Mouse (Mus musculus): ENCODE measurements at regions not wholly inside any gene's neighbourhood (a gene's known extent, or its start where the extent isn't known, plus 50 kb on each side); places are given as distances from the start of the nearest gene placed in this dataset.

- no peak for ATAC-seq
Measured at GRCm38 (mm10) chr6:66012675-66013074, 60.3 kb downstream of the 4930544G11Rik start.

- no peak for ATAC-seq
Measured at GRCm38 (mm10) chr6:66023531-66023930, 71.1 kb downstream of the 4930544G11Rik start.

- no peak for ATAC-seq
Measured at GRCm38 (mm10) chr6:66036789-66037188, 84.4 kb downstream of the 4930544G11Rik start.

- no peak for ATAC-seq
Measured at GRCm38 (mm10) chr6:66051852-66052251, 99.4 kb downstream of the 4930544G11Rik start.

GRCm38 (mm10) chr6:66052386-66052785 is 100.0 kb downstream of the 4930544G11Rik start:
- no peak for ATAC-seq

- no peak for ATAC-seq
Measured at GRCm38 (mm10) chr6:66053197-66053596, 100.8 kb downstream of the 4930544G11Rik start.

- no peak for ATAC-seq
Measured at GRCm38 (mm10) chr6:66068874-66069273, 116.5 kb downstream of the 4930544G11Rik start.

- no peak for ATAC-seq
Measured at GRCm38 (mm10) chr6:66077445-66077844, 125.0 kb downstream of the 4930544G11Rik start.

- ATAC-seq: no peak
Measured at GRCm38 (mm10) chr6:66078769-66079168, 126.4 kb downstream of the 4930544G11Rik start.

GRCm38 (mm10) chr6:66101555-66102071 is 149.2 kb downstream of the 4930544G11Rik start:
- ATAC-seq: no peak

- ATAC-seq: no peak
Measured at GRCm38 (mm10) chr6:66114366-66114765, 162.0 kb downstream of the 4930544G11Rik start.

GRCm38 (mm10) chr6:66121479-66122183 is 169.2 kb downstream of the 4930544G11Rik start:
- ATAC-seq: no peak

GRCm38 (mm10) chr6:66124292-66124691 is 171.9 kb downstream of the 4930544G11Rik start:
- no peak for ATAC-seq

GRCm38 (mm10) chr6:66151786-66152185 is 199.4 kb downstream of the 4930544G11Rik start:
- no peak for ATAC-seq

- ATAC-seq: no peak
Measured at GRCm38 (mm10) chr6:66154831-66155230, 202.4 kb downstream of the 4930544G11Rik start.

- no peak for ATAC-seq
Measured at GRCm38 (mm10) chr6:66160805-66161204, 208.4 kb downstream of the 4930544G11Rik start.

- no peak for ATAC-seq
Measured at GRCm38 (mm10) chr6:66168913-66169312, 216.5 kb downstream of the 4930544G11Rik start.

GRCm38 (mm10) chr6:66197990-66198389 is 245.6 kb downstream of the 4930544G11Rik start:
- no peak for ATAC-seq

GRCm38 (mm10) chr6:66200136-66200790 is 247.9 kb downstream of the 4930544G11Rik start:
- no peak for ATAC-seq

- ATAC-seq: no peak
Measured at GRCm38 (mm10) chr6:66206197-66206925, 254.0 kb downstream of the 4930544G11Rik start.

GRCm38 (mm10) chr6:66217543-66217942 is 265.1 kb downstream of the 4930544G11Rik start:
- ATAC-seq: no peak

- no peak for ATAC-seq
Measured at GRCm38 (mm10) chr6:66224164-66224903, 271.9 kb downstream of the 4930544G11Rik start.

GRCm38 (mm10) chr6:66236368-66236767 is 284.0 kb downstream of the 4930544G11Rik start:
- ATAC-seq: no peak
